Mouse (Mus musculus): ENCODE data around the gene Tmem63a. TPM values are rescaled to one million over a fixed set of nuclear protein-coding genes. Genes with fewer than 3 reads are reported as not detected.
"Not testable (repeated sequence)": the region's sequence is repeated elsewhere in the genome, so short reads cannot be mapped to it uniquely, and the experiment has no call there.

The Tmem63a gene
- total RNA-seq (2021): 10 to 100 TPM; 15.5 to 19.4 TPM
- long read RNA-seq, experiment 1, transcript Tmem63a-201 (23 exons, 3,306 nt): major isoform, 6 of 18 reads
- long read RNA-seq, experiment 1, partial matches to known transcripts: 5 of 18 reads
- long read RNA-seq, experiment 1, other reads (novel, unspliced or antisense): 7 of 18 reads
- long read RNA-seq, experiment 2, partial matches to known transcripts: 2 of 7 reads
- long read RNA-seq, experiment 2, other reads (novel, unspliced or antisense): 4 of 7 reads

- DNase-seq (ENCODE audit: low spot score in 2 of 2): peak; percentile 24 to 29
Measured at GRCm38 (mm10) chr1:180942166-180943031, at the start of gene Tmem63a. Gene Tmem63a (plus strand): TSS chr1:180942344.

GRCm38 (mm10) chr1:180892808-180893207 is 49.3 kb upstream of the Tmem63a start, which contains the start of gene Lefty2:
Gene Lefty2 (plus strand): TSS chr1:180893108.
- DNase-seq (ENCODE audit: low spot score in 2 of 2): no peak

- DNase-seq (ENCODE audit: low spot score in 2 of 2): not testable (repeated sequence)
Measured at GRCm38 (mm10) chr1:180894088-180894987, 47.8 kb upstream of the Tmem63a start.

DNA sequence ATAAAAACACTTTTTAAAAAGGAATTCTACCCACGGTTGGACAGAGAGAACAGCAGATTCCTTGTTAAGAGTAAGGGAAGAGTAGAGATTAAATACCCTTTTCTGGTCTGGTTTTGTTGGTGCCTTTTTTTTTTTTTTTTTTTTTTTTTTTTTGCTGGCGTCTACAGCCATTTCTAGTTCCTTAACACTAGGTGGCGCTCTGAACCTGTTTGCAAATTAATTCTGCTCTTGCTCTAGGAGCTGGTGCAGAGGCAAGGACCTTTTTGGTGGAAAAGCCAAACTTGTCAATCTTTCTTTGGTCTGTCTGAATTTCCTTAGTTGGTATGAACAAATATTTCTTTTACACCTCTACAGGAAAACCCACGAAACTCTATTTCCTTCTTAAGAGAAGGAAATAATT is 41.0 kb upstream of the Tmem63a start:
- no peak for DNase-seq (ENCODE audit: low spot score in 2 of 2)

DNA sequence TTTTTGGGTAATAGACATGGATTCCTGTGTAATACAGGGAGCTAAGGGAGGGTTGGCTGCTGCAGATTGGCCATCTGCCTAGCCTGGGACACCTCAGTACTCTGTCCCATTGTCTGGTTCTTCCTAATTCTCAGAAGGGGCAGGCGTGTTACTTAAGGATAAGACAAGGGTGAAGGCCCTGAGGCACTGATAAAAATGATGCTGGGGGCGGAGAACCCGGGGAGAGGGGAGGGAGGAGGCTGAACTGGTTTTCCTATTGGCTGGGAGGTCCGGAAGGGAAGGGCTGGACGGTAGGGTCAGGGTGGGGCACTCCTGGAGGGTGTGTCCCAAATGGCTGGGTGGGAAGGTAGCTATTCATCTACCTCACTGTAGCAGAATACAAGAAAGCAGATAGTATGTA is 39.2 kb upstream of the Tmem63a start:
- DNase-seq (ENCODE audit: low spot score in 2 of 2): no peak

GRCm38 (mm10) chr1:180903666-180904038 is 38.5 kb upstream of the Tmem63a start:
- DNase-seq (ENCODE audit: low spot score in 2 of 2): no peak

GRCm38 (mm10) chr1:180904039-180904814 is 37.9 kb upstream of the Tmem63a start, which contains the start of gene Pycr2:
Gene Pycr2 (plus strand): TSS chr1:180904293.
- DNase-seq (ENCODE audit: low spot score in 2 of 2): peak; percentile 93 to 94

- DNase-seq (ENCODE audit: low spot score in 2 of 2): no peak
Measured at GRCm38 (mm10) chr1:180904815-180905080, 37.4 kb upstream of the Tmem63a start.

GRCm38 (mm10) chr1:180905307-180905706 is 36.8 kb upstream of the Tmem63a start:
- DNase-seq (ENCODE audit: low spot score in 2 of 2): no peak

GRCm38 (mm10) chr1:180905876-180906275 is 36.3 kb upstream of the Tmem63a start:
- DNase-seq (ENCODE audit: low spot score in 2 of 2): no peak

DNA sequence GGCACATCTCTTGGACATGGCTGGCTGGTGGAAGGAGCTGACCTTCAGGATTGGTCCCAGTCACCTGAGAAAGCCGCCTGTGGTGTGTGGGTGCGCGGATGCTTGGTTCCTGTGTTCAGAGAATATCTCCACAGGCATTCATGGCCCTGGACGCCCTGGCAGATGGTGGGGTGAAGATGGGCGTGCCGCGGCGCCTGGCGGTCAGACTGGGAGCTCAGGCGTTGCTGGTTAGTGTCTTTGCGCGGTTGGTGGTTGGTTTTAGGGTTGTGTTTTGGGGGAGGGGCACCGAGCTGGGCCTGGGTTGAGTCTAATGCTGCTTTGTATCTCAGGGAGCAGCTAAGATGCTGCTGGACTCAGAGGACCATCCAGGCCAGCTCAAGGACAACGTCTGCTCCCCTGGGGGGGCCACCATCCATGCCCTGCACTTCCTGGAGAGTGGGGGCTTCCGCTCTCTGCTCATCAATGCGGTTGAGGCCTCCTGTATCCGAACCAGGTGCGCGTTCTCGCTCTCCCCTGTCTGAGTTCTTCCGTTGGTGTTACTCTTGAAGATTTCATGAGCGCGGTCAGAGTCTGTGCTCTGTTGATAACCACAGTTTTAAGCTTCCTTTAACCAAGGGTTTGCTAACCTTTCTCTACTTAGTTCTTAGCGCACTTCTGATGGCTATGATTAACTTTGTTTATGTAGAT is 35.5 kb upstream of the Tmem63a start:
- no peak for DNase-seq (ENCODE audit: low spot score in 2 of 2)

DNA sequence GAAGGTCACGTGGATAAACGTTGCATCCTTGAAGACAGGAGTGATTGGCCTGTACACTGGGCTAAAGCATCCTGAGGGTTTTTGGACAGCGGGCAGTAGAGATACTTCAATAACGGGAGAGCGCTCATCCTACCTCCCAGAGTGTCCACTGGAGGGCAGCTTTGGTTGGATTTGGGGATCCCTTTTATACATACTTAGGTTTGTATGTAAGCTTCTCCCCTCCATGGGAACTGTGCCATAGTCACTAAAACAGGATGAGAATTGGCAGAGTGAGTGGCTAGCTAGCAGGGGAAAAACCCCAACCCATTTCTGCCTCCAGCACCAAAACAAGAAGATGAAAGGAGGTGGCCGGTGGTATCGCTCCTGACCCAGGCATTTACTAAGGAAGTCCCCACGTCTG is 31.0 kb upstream of the Tmem63a start:
- no peak for DNase-seq (ENCODE audit: low spot score in 2 of 2)

DNA sequence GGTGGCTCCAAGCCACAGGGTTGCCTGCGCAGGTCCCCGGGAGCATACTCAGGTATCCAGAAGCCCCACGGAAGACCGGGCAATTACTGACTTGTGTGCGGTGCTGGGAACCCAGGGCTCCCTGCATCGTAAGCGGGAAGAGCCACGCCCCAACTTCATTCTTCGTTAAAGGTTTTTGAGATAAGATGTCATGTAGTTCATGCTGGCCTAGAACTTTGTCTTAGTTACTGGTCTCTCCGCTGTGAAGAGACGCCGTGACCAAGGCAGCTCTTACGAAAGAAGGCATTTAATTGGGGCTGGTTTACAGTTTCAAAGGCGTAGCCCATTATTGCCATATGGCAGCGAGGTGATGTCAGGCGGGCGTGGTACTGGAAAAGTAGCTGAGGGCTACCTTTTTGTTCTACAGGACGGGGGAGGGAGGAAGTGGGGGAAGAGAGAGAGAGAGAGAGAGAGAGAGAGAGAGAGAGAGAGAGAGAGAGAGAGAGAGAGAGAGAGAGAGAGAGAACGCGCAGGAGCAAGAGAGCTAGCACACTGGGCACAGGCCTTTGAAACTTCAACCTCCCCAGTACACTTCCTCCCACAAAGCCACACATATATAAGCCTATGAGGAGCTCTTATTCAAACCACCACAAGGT is 30.4 kb upstream of the Tmem63a start:
- DNase-seq (ENCODE audit: low spot score in 2 of 2): no peak

DNA sequence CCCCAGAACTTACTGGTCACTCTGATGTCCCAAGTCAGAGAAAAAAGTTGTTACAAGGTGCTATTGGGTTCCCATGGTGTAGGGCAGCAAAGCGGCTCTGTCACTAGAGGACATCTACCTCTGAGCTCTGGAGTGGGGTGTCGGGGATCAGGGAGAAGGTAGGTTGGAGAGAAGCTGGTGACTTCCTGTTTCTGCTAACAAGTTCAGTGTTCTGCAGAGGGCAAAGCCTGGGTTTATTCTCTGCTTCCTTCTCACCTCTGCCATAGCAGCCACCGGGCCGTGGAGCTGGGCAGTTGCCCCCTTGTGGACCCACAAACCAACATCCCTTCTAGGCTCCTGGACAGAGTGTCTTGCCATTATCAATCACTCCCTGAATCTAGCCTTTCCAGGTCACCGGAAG is 29.4 kb upstream of the Tmem63a start:
- DNase-seq (ENCODE audit: low spot score in 2 of 2): no peak

DNA sequence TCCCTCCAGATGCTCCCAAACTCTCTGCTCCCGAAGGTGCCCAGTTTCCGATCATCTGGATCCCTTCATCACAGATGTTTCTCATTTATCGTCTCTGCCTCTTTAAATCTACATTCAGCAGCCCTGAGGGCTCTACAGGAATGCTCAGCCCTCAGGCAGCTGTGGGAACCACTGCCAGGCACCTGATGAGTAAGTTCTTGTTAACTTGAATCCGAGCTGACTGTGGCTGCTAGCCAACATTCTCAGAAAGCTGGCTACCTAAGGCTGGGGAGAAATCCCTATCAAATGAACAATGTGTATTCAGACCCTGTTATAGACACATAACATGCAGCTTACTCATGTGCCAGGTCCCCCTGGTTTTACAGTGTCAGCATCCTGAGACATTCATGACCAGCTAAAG is 28.3 kb upstream of the Tmem63a start:
- DNase-seq (ENCODE audit: low spot score in 2 of 2): no peak

GRCm38 (mm10) chr1:180916425-180916824 is 25.7 kb upstream of the Tmem63a start:
- no peak for DNase-seq (ENCODE audit: low spot score in 2 of 2)

DNA sequence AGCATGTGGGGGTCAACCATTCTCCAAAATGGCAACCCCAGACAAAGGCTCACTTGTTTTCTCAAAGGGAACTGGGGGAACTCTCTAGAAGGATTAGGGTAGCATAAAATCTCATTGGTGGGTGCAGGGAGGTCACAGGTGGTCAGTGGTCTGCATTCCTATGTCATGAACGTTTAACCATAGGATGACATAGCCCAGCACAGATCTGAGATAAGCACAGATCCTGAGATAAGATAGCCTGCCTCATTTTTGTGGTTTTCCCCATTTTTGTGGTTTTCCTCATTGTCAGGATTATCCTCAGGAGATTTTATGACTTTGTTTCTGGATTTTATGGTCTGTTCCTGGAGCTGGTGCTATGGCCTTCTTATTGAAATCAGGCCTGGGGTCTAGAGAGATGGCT is 25.1 kb upstream of the Tmem63a start:
- DNase-seq (ENCODE audit: low spot score in 2 of 2): no peak

DNA sequence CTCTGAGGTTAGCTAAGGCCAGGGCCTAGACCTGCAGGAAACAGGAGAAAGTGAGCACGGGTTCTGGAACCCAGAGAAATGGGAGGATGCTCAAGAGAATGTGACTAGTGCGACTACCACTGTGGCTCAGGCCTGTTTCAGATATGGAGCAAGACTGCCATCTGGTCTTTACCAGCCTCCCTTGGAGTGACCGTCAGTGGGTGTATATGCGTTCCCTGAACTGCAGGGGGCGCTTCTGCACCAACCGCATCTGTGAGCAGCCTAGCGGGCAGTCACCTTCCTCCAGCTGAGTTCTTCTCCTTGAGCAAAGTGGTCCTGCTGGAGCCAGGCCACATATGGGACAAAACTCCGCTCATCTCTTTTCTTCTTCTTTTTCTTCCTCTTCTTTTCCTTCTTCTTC is 22.5 kb upstream of the Tmem63a start:
- DNase-seq (ENCODE audit: low spot score in 2 of 2): no peak

DNA sequence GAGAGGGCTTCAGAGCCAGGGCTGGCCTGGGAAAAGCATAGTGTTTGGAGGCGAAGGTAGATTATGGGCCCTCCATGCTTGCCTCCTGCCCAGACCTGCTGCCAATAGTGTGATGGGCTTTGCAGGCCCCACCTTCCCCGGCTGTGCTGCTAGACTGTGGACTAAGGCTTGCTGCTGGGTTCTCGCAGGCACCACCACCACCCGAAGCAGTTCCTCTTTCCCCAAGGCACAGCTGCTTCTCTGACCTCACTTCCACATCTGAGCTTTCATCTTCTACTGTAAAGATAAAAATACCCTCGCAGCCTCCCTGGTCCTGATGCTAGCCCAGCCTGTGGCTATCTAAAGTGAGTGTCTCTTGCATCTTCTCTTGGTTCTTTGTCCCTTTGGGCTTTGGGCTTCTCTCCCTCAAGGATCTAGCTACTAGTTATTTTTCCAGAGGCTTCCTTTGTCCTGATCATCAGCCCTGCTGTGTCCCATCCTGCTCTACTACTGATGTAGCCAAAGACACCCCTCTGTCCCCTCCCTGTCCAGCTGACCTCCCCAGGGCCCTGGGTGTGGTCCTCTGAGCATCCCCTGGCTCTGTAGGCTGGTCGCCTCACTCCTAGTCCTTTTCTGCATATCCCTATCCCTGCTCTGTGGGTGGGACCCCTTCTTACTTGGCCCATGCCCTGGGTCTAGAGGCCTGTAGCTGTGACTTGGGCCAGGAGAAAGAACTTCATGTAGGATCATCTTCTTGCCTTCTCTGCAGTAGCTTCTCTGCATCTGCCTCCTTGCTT is 19.7 kb upstream of the Tmem63a start:
- no peak for DNase-seq (ENCODE audit: low spot score in 2 of 2)

Data from left cerebral cortex, adult 18-20 months (tissue).